Comparison of ENCODE assay signal across 10 mouse cellular contexts in the genomic region with DNA sequence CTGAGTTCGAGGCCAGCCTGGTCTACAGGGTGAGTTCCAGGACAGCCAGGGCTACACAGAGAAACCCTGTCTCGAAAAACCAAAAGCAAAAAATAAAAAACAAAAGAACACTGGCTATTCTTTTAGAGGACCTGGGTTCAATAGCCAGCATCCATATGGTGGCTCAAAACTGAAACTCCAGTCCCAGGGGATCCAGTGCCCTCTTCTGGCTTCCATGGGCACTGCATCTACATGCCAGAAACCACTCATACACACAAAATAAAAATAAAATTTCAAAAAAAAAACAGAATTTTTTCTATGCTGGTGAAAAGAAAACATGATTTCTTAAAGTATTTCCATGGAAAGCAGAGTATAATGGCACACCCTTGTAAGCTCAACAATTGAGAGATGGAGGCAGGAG. TPM values are rescaled to one million over a fixed set of nuclear protein-coding genes. Genes with fewer than 3 reads are reported as not detected.
DNase-seq lines count a peak whose midpoint lies in the region; ATAC-seq and TF ChIP-seq lines count a peak whose summit lies in the region.
"Had no signal": no experiment of that assay in that cellular context is flagged by ENCODE, and none has a peak within 500 bp of the region (broad histone marks: within the 10 kb centered on the region; RNA-seq: fewer than 3 reads in every experiment).

No protein-coding gene starts in this region.

- no peaks in the 10 kb centered on the region for H3K27me3 ChIP-seq in forebrain, embryonic 14.5 days (replicated peaks; ENCODE audit: control insufficient read depth, insufficient read depth, low read length)
- no peaks in the 10 kb centered on the region for H3K27me3 ChIP-seq in forebrain, embryonic 12.5 days
- H3K27me3 ChIP-seq: heart, embryonic 15.5 days; megakaryocyte, embryonic 14.5 days had no signal

- no peak for ATAC-seq in forebrain, embryonic 14.5 days
- no peak for ATAC-seq in forebrain, embryonic 12.5 days (ENCODE audit: low FRiP score)

- no peak for TF ChIP-seq POLR2A in lung, adult 2 months (IDR thresholded peaks at IDR 0.05; ENCODE audit: borderline replicate concordance, extremely low read depth, low read depth, low read length)

- H3K9ac ChIP-seq in forebrain, embryonic 14.5 days (ENCODE audit: low read length): no peak overlapping the region
- H3K9ac ChIP-seq in forebrain, embryonic 12.5 days: no peak overlapping the region
- H3K9ac ChIP-seq: heart, embryonic 15.5 days had no signal

- 84% methylated on average over 2 of the region's 2 CpGs for WGBS in forebrain, embryonic 14.5 days
- 88% methylated on average over 2 of the region's 2 CpGs for WGBS in forebrain, embryonic 12.5 days
- 89% methylated on average over 2 of the region's 2 CpGs for WGBS in lung, adult 2 months

- no peak overlapping the region for H3K4me3 ChIP-seq in forebrain, embryonic 14.5 days (ENCODE audit: low read depth, low read length)
- no peak overlapping the region for H3K4me3 ChIP-seq in forebrain, embryonic 12.5 days (replicated peaks)
- no peak overlapping the region for H3K4me3 ChIP-seq in lung, adult 2 months (replicated peaks; ENCODE audit: extremely low read depth, low read depth, low read length)
- H3K4me3 ChIP-seq: heart, embryonic 15.5 days; megakaryocyte, embryonic 14.5 days had no signal

- no peaks in the 10 kb centered on the region for H3K4me1 ChIP-seq in forebrain, embryonic 14.5 days (ENCODE audit: control insufficient read depth, insufficient read depth, low read length)
- no peaks in the 10 kb centered on the region for H3K4me1 ChIP-seq in forebrain, embryonic 12.5 days
- peaks cover 7% of the 10 kb centered on the region for H3K4me1 ChIP-seq in lung, adult 2 months (ENCODE audit: control insufficient read depth, insufficient read depth, low read length)

- peak; percentile 72 for TF ChIP-seq CTCF in lung, adult 2 months (IDR thresholded peaks at IDR 0.05; ENCODE audit: insufficient read depth, low read length)

- no peak overlapping the region for H3K4me2 ChIP-seq in forebrain, embryonic 14.5 days (ENCODE audit: low read length)
- H3K4me2 ChIP-seq in forebrain, embryonic 12.5 days: no peak overlapping the region
- H3K4me2 ChIP-seq: heart, embryonic 15.5 days had no signal

- H3K9me3 ChIP-seq in forebrain, embryonic 14.5 days (replicated peaks; ENCODE audit: control insufficient read depth, low read length): no peaks in the 10 kb centered on the region
- no peaks in the 10 kb centered on the region for H3K9me3 ChIP-seq in forebrain, embryonic 12.5 days
- H3K9me3 ChIP-seq: heart, embryonic 15.5 days; megakaryocyte, embryonic 14.5 days had no signal

- no peak overlapping the region for H3K27ac ChIP-seq in forebrain, embryonic 14.5 days (ENCODE audit: low read depth, low read length)
- H3K27ac ChIP-seq in forebrain, embryonic 12.5 days: no peak overlapping the region
- H3K27ac ChIP-seq: heart, embryonic 15.5 days had no signal

- DNase-seq in forebrain, embryonic 14.5 days (ENCODE audit: low spot score): peak; percentile 29
- DNase-seq in 3T3-L1 (ENCODE audit: low read depth, low spot score): peak; percentile 76
- DNase-seq in adrenal gland, postnatal 14 days: peak; percentile 53
- DNase-seq in lung, adult 2 months: peak; percentile 50
- peak; percentile 49 for DNase-seq in testis, postnatal 10 days (ENCODE audit: low spot score)
- DNase-seq in right cerebral cortex, adult 2 months (ENCODE audit: low spot score in 2 of 2): no peak
- DNase-seq in right cerebral cortex, adult 18-20 months: no peak

- no peaks in the 10 kb centered on the region for H3K36me3 ChIP-seq in forebrain, embryonic 14.5 days (ENCODE audit: control insufficient read depth, insufficient read depth, low read length)
- H3K36me3 ChIP-seq in forebrain, embryonic 12.5 days (replicated peaks): no peaks in the 10 kb centered on the region
- H3K36me3 ChIP-seq: heart, embryonic 15.5 days had no signal

RNA-seq across cellular contexts. Expression of a gene that starts 18.3 kb away (rescaled TPM):
- 62.0 and 96.6 TPM in 2 replicates for polyA plus RNA-seq in forebrain, embryonic 14.5 days (2014; fragmentation: Nextera tagmentation; extraction: Ambion mirVana)
- 193 and 211 TPM in 2 replicates for polyA plus RNA-seq in forebrain, embryonic 12.5 days (2016; fragmentation: Nextera tagmentation; extraction: Ambion mirVana)
- 110 and 123 TPM in 2 replicates for total RNA-seq in adrenal gland, postnatal 14 days (2021)
- polyA plus RNA-seq in lung, adult 2 months (2012; rRNA removed): 70.1 and 125 TPM in 2 replicates

RNA-seq across cellular contexts. Expression of a gene that starts 47.7 kb away (rescaled TPM):
- 168 and 174 TPM in 2 replicates for polyA plus RNA-seq in forebrain, embryonic 14.5 days (2014; fragmentation: Nextera tagmentation; extraction: Ambion mirVana)
- 126 TPM in 2 replicates for polyA plus RNA-seq in forebrain, embryonic 12.5 days (2016; fragmentation: Nextera tagmentation; extraction: Ambion mirVana)
- total RNA-seq in adrenal gland, postnatal 14 days (2021): 51.0 and 62.2 TPM in 2 replicates
- 60.6 and 80.9 TPM in 2 replicates for polyA plus RNA-seq in lung, adult 2 months (2012; rRNA removed)

Comparison
In these comparisons a context has a peak if more than half of its experiments do, and no peak if none do; other contexts are left out.
1. DNase-seq: peak in forebrain, embryonic 14.5 days (single experiment), 3T3-L1 (single experiment), adrenal gland, postnatal 14 days (single experiment), lung, adult 2 months (single experiment) and testis, postnatal 10 days (single experiment); none in right cerebral cortex, adult 2 months (0 of 2) and right cerebral cortex, adult 18-20 months (single experiment).